Mouse (Mus musculus): Measurements from ENCODE around the gene Olfr698.
"Not testable (repeated sequence)": the region's sequence is repeated elsewhere in the genome, so short reads cannot be mapped to it uniquely, and the experiment has no call there.

Olfr698 gene

DNA sequence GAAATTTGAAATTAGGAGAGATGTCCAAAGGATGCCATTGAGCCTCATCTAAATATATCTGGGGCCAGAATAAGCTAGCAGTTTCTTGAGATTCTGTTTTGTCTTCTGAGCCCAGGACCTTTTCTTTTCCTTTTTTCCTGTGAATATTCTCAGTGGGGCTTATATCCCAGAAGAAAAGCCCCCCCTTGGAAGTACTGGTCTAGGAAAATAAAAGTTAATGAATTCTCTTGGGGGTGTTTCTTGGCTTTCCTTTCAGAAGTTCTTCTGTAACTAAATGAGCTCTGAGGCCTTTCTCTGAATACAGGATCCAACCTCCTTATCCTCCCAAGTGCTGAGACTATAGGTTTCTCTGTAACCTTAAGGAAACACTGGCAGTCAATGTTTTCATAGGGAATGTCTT lies at the start of gene Olfr698:
Gene Olfr698, minus strand, starts transcription at position 101 of the 400 bp plus-strand sequence.
- no peak for DNase-seq (ENCODE audit: low spot score)

DNA sequence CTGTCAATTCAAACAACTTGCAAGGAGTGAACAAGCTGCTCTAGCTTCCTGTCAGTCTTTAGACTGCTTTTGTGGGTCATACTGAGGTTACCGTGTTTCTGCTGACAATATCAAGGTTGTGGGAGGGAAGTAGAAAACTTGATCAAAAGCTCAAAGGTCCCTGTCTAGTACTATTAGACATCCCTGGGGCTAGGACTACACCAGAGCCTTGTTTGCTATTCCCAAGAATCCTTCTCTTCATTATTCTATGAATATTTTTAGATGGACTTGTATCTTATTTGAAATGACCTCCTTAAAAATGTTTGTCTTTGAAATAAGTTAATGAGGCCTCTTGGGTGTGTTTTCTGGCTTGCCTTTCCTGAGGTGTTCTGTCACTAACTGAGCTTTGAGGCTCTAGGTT lies 37.9 kb upstream of the Olfr698 start, which contains the start of gene Olfr699:
Gene Olfr699, minus strand, starts transcription at position 101 of the 400 bp plus-strand sequence.
- no peak for DNase-seq (ENCODE audit: low spot score)

DNA sequence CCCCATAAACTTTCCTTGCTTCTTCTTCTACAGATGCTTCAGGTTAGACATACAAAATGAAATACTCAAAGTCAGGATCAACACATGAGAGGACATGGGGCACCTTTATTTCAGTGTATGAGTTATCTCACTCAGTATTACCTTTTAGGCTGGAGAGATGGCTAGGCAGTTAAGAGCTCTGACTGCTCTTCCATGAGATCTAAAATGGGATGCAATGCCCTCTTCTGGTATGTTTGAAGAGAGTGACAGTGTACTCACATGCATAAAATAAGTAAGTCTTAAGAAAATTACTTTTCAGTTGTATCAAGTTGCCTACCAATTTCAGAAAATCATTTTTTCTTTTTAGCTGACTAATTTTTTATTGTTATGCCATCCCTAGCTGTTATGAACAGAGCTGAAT lies 33.1 kb upstream of the Olfr698 start:
- no peak for DNase-seq (ENCODE audit: low spot score)

DNA sequence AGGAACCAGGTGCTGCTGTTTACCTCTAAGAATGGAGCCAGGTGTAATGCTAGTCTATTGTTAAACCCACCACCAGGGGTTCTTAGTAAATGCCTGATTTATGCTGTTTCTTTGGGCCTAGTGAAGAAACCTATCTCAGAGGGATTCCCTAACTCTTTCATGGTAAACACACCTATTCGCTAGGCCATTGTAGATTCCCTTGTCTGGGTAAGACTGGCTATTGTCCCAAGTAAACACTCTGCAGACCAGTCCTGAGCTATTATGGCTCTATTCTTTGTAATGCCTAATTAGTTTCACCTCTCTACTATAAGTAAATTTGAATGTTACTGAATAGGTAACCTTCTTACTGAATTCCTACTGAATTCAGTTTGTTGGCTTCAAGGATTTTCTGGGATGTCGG lies 5.8 kb upstream of the Olfr698 start:
- not testable (repeated sequence) for DNase-seq (ENCODE audit: low spot score)

DNA sequence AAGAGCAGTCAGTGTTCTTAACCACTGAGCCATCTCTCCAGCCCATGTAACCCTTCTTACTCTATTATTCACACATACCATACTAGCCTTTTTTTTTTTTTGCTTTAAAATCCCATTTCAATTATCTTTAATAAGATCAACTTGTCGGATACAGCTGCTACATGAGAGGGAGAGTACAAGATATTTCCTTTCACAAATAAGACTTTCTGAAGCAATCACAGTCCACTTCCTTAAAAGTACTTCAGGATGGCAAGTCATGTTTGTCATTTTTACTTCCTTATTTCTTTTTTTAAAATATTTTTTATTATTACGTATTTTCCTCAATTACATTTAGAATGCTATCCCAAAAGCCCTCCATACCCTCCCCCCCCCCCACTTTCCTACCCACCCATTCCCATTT lies 3.6 kb upstream of the Olfr698 start:
- no peak for DNase-seq (ENCODE audit: low spot score)

DNA sequence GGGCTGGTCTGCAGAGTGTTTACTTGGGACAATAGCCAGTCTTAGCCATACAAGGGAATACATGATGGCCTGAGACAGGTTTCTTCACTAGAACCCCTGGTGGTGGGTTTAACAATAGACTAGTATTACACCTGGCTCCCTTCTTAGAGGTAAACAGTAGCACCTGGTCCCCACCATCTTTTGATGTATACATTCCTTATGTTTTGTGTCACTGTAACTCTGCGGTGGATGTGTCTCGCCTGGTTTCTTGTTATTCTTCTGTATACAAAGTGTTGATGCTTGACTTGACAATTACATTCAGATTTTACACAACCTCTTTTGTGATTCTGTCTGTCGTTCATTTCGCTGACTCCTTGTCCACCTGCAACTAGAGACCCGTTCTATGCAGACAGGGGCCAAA lies 9.4 kb downstream of the Olfr698 start:
- DNase-seq (ENCODE audit: low spot score), result no peak

DNA sequence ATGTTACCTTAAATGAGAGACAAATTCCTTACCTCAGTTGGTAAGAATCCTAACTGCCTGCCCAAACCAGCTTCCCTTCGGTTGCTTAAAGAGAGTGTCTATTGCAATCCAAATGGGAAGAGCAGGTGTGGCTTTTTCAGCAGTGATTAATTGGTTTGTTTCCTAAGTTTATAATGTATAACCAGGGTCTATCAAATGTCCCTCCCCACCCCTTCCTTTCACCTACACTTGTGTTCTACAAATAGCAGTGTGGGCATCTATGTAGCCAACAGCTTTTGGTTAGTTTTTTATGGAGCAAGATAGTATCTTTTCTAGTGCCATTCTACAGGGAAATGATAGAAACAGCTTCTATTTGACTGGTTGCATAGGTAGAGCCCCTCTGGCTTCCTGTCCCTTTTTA lies 12.9 kb downstream of the Olfr698 start, which contains the start of gene Olfr697:
Gene Olfr697, minus strand, starts transcription at position 101 of the 400 bp plus-strand sequence.
- no peak for DNase-seq (ENCODE audit: low spot score)

DNA sequence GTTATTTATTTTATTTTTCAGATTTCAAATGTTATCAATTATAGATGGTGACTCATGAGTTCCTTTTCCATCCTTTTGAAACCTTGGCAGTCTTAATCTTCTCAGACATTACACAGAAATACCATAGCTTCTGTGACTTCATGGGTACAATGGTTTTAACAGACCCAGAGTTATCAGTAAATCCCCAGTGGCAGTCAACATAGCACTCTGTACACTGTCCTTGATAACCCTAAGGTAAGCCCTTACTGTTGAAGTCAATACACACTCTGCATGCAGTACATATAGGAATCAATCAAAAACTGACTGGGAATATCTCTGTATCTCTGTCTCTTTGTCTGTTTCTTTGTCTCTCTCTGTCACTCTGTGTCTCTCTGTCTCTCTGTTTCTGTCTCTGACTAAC lies 18.2 kb downstream of the Olfr698 start:
- no peak for DNase-seq (ENCODE audit: low spot score)

DNA sequence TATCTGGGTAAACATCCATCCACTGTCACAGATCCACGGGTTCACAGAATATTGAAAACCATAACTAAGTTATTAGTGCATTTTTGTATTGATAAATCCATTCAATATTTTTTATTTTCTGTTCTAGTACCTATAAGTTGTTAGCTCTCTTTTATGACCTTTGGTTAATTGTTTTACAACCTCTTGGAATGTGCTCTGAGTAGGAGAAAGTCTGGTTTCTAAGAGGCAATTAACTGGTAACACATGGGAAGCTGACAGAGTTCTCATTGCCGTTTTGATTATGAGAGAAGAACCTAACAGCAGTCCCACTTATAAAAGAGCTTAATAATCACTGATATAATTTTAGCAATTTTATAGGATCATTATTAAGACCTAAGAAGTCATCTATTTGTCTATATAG lies 21.5 kb downstream of the Olfr698 start:
- no peak for DNase-seq (ENCODE audit: low spot score)

DNA sequence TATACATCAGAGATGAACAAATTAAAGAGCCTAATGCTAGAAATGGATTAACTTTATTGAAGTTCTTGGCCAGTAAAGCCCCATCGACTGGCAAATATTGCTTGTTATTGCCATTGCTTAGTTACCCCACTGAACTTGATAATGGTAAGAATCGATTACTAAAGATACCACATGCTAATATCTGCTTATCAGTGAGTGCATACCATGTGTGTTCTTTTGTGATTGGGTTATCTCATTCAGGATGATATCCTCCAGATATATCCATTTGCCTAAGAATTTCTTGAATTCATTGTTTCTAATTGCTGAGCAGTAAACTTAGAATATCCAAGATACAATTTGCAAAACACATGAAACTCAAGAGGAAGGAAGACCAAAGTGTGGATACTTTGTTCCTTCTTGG lies 29.5 kb downstream of the Olfr698 start:
- not testable (repeated sequence) for DNase-seq (ENCODE audit: low spot score)

DNA sequence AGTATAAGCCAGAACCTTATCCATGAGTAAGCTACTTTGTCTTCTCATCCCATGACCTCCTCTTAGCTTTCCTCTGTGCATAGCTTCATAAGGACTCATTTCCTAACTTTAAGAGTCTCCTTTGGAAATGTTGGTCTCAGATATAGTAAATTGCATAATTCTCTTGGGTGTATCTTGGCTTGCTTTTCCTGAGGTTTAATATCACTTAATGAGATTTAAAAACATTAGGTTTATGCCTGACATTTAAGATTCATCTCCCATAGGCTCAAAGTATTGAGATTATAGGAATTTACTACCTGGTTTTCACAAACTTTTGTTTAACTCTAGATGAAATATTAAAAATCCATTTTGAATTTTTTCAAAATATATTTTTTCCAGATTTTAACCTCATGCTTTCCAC lies 38.9 kb downstream of the Olfr698 start, which contains the start of gene Olfr695:
Gene Olfr695, minus strand, starts transcription at position 101 of the 400 bp plus-strand sequence.
- no peak for DNase-seq (ENCODE audit: low spot score)

DNA sequence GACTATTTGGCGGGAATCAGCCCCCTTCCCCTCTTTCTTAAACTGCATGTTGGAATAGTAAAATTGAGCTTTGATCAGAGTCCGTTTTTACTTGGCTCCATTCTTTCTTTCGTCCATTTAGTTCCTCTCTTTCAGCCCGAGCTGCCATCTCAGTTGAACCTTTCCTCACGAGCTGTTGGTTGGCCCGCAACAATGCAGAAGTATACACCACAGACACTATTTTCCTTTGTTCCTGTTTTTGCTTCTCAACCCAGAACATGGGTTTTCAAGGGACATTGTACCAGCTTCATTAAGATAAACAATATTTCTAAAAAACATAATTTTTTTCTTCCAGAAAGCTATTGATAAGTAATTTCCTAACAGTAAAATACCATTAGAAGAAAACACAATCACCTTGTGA lies 43.7 kb downstream of the Olfr698 start:
- DNase-seq (ENCODE audit: low spot score), result no peak

DNA sequence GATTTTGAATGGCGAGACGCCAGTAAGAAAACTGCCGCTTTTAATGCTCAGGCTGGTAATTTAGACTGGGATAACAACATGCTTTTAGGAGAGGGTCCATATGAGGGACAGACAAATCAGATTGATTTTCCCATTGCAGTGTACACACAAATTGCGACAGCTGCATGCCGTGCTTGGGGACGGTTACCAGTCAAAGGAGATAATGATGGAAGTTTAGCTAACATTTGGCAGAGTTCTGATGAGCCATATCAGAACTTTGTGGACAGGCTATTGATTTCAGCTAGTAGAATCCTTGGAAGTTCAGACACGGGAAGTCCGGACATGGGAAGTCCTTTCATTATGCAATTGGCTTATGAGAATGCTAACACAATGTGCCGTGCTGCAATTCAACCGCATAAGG lies 47.5 kb downstream of the Olfr698 start:
- DNase-seq (ENCODE audit: low spot score), result not testable (repeated sequence)

Measured in embryo, embryonic 10 days (tissue).